Mouse (Mus musculus) testis, adult 2 months (tissue): Measurements from ENCODE around the gene 1700001C19Rik. TPM values are rescaled to one million over a fixed set of nuclear protein-coding genes. Genes with fewer than 3 reads are reported as not detected.
A peak's percentile ranks its signal among the peaks of the same experiment; 100 is the strongest.

Experiments used
- H3K27ac ChIP-seq: fragments of 200-500 bp; 2 replicates; pipeline ENCODE4 v1.5.1; 2012; ENCODE audit warnings: low read depth, low read length; ENCODE audit not compliant: control insufficient read depth, insufficient read depth
- H3K27me3 ChIP-seq: fragments of 200-500 bp; 2 replicates; pipeline ENCODE4 v1.6.1; 2012; ENCODE audit warnings: mild to moderate bottlenecking, low read length, moderate library complexity; ENCODE audit not compliant: control insufficient read depth, insufficient read depth
- H3K36me3 ChIP-seq: fragments of 200-500 bp; 2 replicates; pipeline ENCODE4 v1.6.1; 2012; ENCODE audit warnings: mild to moderate bottlenecking, low read length; ENCODE audit not compliant: control insufficient read depth, insufficient read depth
- H3K4me1 ChIP-seq: fragments of 200-500 bp; 2 replicates; pipeline ENCODE4 v1.6.1; 2012; ENCODE audit warnings: low read length; ENCODE audit not compliant: control insufficient read depth, insufficient read depth
- H3K4me3 ChIP-seq: fragments of 200-500 bp; 2 replicates; pipeline ENCODE4 v1.5.1; 2012; ENCODE audit warnings: low read depth, mild to moderate bottlenecking, low read length, moderate library complexity, mixed read lengths; ENCODE audit not compliant: control insufficient read depth
- CTCF ChIP-seq: fragments of 200-500 bp; IDR thresholded peaks from 2 replicates; pipeline ENCODE4 v1.5.1; 2012; ENCODE audit warnings: low read depth, mild to moderate bottlenecking, inconsistent platforms, low read length, moderate library complexity; ENCODE audit not compliant: control insufficient read depth, insufficient read depth, insufficient replicate concordance
- POLR2A ChIP-seq: fragments of 200-500 bp; IDR thresholded peaks from 2 replicates; pipeline ENCODE4 v1.6.1; 2012; ENCODE audit warnings: low read depth, mild to moderate bottlenecking, inconsistent platforms, low read length, moderate library complexity; ENCODE audit not compliant: control insufficient read depth
- polyA plus RNA-seq: library from polyadenylated mRNA; depleted of rRNA; stranded (reverse); fragments of >200 nt; gene quantifications from 2 replicates; pipeline ENCODE4 v1.2.3, GENCODE M21; 2012

The 1700001C19Rik gene
- polyA plus RNA-seq, 1 experiment = 576 TPM

GRCm38 (mm10) chr17:47468063-47468462 lies 30.9 kb upstream of the 1700001C19Rik start:
- Histone ChIP-seq H3K27me3 (no peaks in the 10 kb centered on the region), H3K36me3 (no peaks in the 10 kb centered on the region), H3K4me1 (peaks cover 15% of the 10 kb centered on the region), H3K4me3 (peak overlapping the region; percentile 86), H3K27ac (no peak overlapping the region)
- no peak for TF ChIP-seq CTCF
- no peak for TF ChIP-seq POLR2A

DNA sequence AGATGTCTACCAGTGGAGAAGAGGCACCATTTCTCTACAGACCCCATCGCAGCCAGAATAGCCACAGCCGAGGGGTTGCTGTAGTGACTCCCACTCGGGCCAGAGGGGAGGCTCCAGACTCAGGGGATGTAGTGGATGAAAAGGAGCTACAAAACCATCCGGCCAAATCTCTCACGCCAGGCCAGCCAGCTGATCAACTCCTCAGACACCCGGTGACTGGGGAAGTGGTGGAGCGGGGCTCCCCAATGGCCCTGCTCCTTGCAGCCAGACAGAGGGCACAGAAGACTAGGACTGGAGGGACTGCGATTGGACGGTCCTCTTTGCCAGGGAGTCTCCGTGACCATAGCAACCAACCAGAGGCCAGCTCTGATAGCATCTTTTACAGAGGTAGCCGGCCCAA lies 30.5 kb upstream of the 1700001C19Rik start:
- H3K4me3 ChIP-seq = peak overlapping the region; percentile 86
- no peak overlapping the region for H3K27ac ChIP-seq
- H3K4me1 ChIP-seq = peaks cover 15% of the 10 kb centered on the region
- no peaks in the 10 kb centered on the region for H3K36me3 ChIP-seq
- no peaks in the 10 kb centered on the region for H3K27me3 ChIP-seq
- TF ChIP-seq POLR2A (no peak), CTCF (no peak)

GRCm38 (mm10) chr17:47466284-47466683 lies 29.1 kb upstream of the 1700001C19Rik start:
- Histone ChIP-seq H3K4me3 (no peak overlapping the region), H3K27me3 (no peaks in the 10 kb centered on the region), H3K4me1 (peaks cover 15% of the 10 kb centered on the region)

GRCm38 (mm10) chr17:47465016-47465415 lies 27.8 kb upstream of the 1700001C19Rik start:
- Histone ChIP-seq H3K27me3 (no peaks in the 10 kb centered on the region), H3K27ac (no peak overlapping the region), H3K4me1 (peaks cover 15% of the 10 kb centered on the region), H3K36me3 (no peaks in the 10 kb centered on the region), H3K4me3 (no peak overlapping the region)
- TF ChIP-seq POLR2A (no peak), CTCF (no peak)

More at GRCm38 (mm10) chr17:47466284-47466683, 29.1 kb upstream of the 1700001C19Rik start:
- no peak for TF ChIP-seq CTCF
- TF ChIP-seq POLR2A = no peak
- Histone ChIP-seq H3K27ac (no peak overlapping the region), H3K36me3 (no peaks in the 10 kb centered on the region)

GRCm38 (mm10) chr17:47464248-47464965 lies 27.2 kb upstream of the 1700001C19Rik start:
- no peak for TF ChIP-seq POLR2A
- no peak overlapping the region for H3K27ac ChIP-seq
- H3K4me1 ChIP-seq = peaks cover 15% of the 10 kb centered on the region
- H3K4me3 ChIP-seq = no peak overlapping the region
- H3K36me3 ChIP-seq = no peaks in the 10 kb centered on the region
- H3K27me3 ChIP-seq = no peaks in the 10 kb centered on the region

GRCm38 (mm10) chr17:47462728-47463388 lies 25.7 kb upstream of the 1700001C19Rik start:
- peaks cover 1% of the 10 kb centered on the region; the same call in 1 of the 2 replicates for H3K4me1 ChIP-seq
- no peaks in the 10 kb centered on the region for H3K27me3 ChIP-seq
- no peak overlapping the region for H3K4me3 ChIP-seq
- TF ChIP-seq POLR2A (no peak), CTCF (no peak)
- no peak overlapping the region for H3K27ac ChIP-seq
- H3K36me3 ChIP-seq = no peaks in the 10 kb centered on the region

GRCm38 (mm10) chr17:47462209-47462608 lies 25.0 kb upstream of the 1700001C19Rik start:
- Histone ChIP-seq H3K4me3 (no peak overlapping the region), H3K27me3 (no peaks in the 10 kb centered on the region), H3K4me1 (no peaks in the 10 kb centered on the region; the same call in 1 of the 2 replicates), H3K27ac (no peak overlapping the region), H3K36me3 (no peaks in the 10 kb centered on the region)
- TF ChIP-seq POLR2A (no peak), CTCF (no peak)
